Mouse (Mus musculus) kidney, adult 11 months (tissue): ENCODE data around the gene Slc35f4.

Source experiments
- DNase-seq: peaks from one replicate; pipeline ENCODE4 v3.0.0; 2022

The Slc35f4 gene

DNA sequence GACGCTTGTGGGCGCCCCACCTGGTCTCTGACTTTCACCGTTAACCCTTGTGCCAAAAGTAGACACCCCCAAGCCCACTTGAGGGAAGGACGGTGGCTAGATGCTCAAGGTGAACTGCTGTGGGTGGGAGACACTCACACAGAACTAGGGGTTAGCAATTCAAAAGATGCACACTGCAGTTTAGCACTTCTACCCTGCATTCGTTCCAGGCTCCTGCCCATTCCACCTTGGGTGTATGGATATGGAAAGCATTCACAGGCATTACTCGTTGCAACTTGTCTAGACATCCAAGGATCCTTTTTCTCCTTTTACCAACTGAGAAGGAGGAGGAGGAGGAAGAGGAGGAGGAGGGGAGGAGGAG lies at the start of gene Slc35f4:
Gene Slc35f4 (minus strand): TSS at position 116 of the 361 bp plus-strand sequence.
- DNase-seq = no peak

DNA sequence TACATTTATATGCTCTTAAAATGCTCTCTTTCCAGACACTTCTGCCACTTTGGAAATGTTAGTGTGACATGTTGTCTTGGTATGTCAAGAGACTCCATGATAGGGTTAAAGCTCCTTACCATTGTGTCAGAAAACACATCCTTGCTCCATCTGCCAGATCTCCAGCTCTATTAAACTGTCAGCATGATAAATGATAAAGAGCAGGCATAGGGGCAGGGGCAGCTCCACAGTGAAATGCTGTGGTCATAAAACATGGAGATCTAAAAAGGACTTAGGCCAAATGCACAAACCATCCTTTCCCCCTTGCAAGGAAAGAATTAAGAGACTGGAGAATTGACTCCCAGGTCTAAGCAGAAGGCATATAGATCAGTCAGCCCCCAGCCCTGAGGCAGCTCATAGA lies 42.5 kb upstream of the Slc35f4 start:
- no peak for DNase-seq

GRCm38 (mm10) chr14:49560706-49561105 lies 34.9 kb upstream of the Slc35f4 start:
- no peak for DNase-seq

- no peak for DNase-seq
Measured at GRCm38 (mm10) chr14:49540104-49540503, 14.3 kb upstream of the Slc35f4 start.

- peak; percentile 26 for DNase-seq
Measured at GRCm38 (mm10) chr14:49525176-49525930, 493 bp downstream of the Slc35f4 start.

DNA sequence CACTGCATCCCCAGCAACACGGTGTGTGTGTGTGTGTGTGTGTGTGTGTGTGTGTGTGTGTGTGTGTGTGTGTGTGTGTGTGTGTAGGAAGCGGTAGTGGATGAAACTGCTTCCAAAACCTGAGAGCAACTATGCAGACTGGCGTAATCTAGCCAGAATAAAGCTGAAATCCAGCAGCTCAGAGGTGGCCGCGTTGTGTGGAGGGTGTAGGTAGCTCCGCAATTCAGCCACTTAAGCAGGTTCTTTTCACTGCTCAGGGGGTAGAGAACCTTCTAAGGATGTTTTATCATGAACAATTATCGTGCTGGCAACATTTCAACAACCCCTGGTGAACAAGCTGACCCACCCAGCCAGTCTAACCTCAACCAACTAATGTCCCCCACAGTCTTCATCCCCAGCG lies 1.2 kb downstream of the Slc35f4 start:
- no peak for DNase-seq

DNA sequence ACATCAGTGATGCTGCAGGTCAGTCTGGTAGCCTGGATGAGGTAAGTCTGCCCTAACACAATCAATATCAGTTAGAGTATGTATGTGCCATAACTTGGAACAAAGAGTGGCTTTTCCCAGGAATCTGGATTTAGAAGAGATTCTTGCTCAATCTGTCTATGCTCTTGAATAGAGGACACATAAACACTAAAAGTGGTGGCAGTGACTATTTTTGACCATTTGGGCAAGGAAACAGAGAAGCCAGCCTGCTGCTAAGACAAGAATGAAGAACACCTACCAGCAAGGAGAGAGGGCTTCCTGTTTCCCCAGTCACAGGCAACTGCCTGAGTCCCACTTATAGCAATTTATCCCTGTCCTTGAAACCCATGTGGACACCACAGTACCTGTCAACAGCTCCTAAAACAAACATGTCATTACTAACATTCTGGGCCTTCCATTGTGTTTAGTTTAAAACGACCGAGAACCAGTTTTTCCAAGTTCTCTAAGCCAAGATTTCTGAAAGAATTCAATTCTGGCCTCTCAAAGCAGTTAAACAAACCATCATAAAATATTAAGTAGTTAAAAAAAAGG lies 10.7 kb downstream of the Slc35f4 start:
- no peak for DNase-seq

DNA sequence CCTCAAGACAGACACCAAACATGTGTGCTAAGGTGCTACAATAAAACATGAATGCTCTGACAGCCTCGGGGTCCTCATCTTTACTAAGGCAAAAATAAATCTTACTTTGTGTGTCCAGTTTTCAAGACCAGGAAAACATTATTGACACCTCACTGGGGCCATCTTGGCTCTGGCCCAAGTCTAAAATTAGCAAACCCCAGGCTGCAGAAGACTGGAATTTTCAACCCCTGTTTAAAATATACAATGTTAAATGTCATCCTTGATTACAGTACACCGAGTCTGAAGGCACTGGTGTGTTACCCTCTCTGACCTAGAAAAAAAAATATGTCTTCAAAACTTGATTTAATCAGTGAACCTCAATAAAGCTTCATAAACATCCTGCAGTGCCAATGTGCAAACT lies 11.7 kb downstream of the Slc35f4 start:
- no peak for DNase-seq

DNA sequence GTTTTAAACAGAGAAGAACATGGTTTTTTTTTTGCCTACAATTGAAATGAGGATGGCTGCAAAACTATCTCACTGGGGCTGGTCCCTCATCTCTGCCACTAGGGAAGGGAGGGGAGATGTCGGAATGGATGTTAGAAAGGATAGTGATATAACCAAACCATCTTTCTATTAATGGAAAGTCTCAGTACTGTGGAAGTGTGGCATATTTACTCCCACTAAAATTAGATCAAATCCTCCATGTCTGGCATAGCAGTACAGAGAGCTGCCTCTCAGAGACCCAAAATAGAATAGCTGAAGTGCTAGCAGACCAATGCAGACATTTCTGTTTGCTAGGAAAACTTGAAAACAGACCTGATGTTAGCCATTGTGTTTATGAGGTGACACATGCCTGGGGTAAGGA lies 30.7 kb downstream of the Slc35f4 start:
- no peak for DNase-seq

- no peak for DNase-seq
Measured at GRCm38 (mm10) chr14:49493793-49494192, 32.1 kb downstream of the Slc35f4 start.

- no peak for DNase-seq
Measured at GRCm38 (mm10) chr14:49492506-49492905, 33.3 kb downstream of the Slc35f4 start.

- DNase-seq = no peak
Measured at GRCm38 (mm10) chr14:49476602-49477001, 49.2 kb downstream of the Slc35f4 start.

- DNase-seq = no peak
Measured at GRCm38 (mm10) chr14:49461761-49462160, 64.1 kb downstream of the Slc35f4 start.

DNA sequence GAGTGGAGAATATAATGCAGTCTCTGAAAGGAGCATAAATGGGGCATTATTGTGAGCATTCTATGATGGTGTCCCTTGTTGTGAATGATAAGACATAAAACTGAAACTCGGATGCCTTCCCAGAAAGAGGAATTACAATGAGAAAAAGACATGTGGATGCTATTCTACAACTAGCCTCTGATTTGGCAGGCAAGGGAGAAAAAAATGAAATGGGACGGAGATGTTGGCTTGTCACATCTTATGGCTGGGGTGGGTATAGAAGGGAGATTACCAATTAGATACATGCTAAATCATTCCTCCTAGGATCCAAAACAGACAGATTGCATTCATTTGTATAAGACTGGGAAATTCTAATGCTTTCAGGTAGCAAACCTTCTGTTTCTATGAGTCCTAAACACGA lies 65.0 kb downstream of the Slc35f4 start:
- DNase-seq = no peak

DNA sequence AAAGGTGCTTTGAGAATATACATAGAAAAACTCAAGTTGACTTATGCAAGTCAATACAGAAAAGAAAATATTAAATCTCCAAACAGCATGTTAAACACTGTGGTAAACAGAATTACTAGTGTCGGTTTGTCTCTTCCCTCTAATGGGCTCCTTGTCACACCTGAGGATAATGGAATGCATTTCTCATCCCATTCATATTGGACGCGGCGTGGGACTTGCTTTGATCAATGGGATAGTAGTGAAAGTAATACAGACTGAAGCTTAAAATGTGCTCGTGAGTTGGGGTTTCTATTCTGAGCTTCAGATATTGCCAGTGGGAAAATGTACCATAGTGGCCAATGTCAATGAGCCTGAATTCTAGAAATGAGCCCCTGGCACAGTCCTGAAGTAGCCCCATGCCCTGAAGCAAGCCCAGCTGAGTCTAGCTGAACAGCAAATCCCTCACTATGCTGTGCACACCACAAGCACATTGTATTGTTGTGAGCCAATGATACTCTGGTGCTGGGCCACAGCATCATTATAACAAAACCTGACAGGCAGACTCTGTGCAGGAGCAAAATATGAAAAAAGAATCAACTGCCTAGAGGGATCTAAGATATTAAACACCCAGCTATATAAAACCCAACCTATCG lies 71.4 kb downstream of the Slc35f4 start:
- DNase-seq = no peak

- no peak for DNase-seq
Measured at GRCm38 (mm10) chr14:49453782-49454181, 72.1 kb downstream of the Slc35f4 start.

DNA sequence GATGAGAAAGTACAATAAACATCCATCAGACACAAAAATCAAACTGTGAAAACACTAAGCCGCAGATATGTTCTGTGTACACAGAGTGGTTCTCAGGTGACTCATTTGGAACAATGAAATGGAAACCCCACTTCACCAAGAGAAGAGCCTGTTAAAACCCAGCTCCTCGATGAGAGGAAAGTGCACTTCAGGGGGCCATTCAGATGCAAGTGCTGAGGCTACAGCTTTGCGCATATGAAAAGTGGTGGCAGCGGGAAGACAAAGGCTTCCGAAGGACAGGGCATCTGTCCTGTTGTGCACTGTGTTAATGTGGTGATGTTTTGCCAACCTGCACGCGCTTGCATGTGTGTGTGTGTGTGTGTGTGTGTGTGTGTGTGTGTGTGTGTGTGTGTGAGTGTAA lies 78.2 kb downstream of the Slc35f4 start:
- no peak for DNase-seq

GRCm38 (mm10) chr14:49446461-49446860 lies 79.4 kb downstream of the Slc35f4 start:
- no peak for DNase-seq

GRCm38 (mm10) chr14:49436811-49437210 lies 89.0 kb downstream of the Slc35f4 start:
- DNase-seq = no peak

GRCm38 (mm10) chr14:49431821-49432220 lies 94.0 kb downstream of the Slc35f4 start:
- no peak for DNase-seq

DNA sequence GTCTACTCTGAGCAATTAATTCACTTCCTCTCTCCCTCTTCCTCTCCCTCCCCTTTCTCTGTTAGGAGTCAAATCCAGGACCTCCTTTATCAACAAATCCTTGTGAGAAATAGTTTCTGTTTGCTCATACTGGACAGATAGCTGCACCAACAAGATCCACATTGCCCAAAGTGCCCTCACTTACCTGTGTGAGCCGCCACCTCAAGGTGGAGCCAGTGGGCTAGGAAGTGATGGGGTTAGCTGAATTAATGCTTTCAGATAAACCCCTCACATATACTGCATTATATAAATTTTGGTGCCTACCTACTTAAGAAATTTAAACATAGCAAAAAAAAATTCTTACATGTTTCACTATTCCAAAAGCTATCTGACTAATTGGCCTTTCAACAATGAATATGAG lies 133.4 kb downstream of the Slc35f4 start:
- DNase-seq = no peak

DNA sequence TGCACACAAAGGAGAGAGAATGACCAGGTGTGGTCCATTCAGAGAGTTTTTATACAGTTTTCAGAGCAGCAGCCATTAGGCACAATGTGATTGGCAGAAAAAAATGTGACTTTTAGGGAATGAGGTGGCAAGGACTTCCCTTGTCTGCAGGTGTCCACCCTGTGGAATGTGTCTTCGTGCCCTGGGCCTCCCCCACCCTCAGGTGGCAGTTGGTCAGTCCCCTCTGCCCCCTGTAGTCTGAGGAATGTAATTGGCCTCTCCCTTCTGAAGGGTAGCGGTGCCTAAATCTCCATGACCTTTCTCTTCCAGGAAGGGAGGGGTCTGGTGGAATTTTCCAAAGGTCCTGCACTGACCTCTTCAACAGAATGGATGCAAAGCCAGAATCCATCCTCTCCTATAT lies 163.7 kb downstream of the Slc35f4 start:
- DNase-seq = no peak

- DNase-seq = no peak
Measured at GRCm38 (mm10) chr14:49355561-49355960, 170.3 kb downstream of the Slc35f4 start.

DNA sequence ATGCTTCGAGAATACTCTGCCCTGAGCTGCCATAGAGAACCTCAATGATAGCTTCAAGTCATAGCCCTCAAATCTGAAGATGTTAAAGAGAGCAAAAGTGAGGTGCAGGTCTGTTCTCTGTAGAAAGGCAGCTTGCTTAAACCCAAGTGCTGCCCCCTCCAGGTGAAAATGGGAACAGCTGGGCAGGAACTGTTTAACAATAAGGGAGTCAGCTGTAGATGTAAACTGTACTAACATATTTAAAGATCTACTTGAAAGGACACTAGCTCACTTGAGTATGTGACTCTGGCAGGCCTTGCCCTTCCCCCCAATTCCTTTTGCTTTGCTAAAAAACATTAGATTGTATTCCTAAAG lies 177.0 kb downstream of the Slc35f4 start:
- DNase-seq = peak; percentile 49
